Mouse (Mus musculus) urinary bladder, adult 18-20 months (tissue): ENCODE measurements around the gene Drc3.
A peak's percentile ranks its signal among the peaks of the same experiment; 100 is the strongest.

Source experiments
- DNase-seq, 2 experiments: peaks; one replicate each; pipeline ENCODE4 v3.0.0; 2022; ENCODE audit warnings: low spot score in 2 of 2, mixed read lengths in 2 of 2

The Drc3 gene

DNA sequence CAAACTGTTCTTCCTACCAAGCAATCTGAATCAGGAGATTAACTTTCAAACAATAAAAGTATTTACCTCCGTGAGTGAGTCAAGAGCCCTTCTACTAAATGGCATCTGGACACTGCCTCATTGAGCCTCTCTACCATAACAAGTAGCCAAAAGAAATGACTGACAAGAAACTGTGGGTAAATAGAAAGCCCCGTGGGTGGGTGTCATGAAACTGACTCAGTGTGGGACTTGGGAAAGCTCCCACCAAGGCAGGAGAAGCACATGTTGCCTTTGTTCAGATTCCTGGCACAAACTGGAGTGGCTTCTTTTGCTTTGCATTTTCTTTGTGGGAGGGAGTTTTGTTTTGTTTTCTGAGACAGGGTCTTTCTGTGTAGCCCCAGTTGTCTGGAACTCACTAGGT, 17.4 kb upstream of the Drc3 start:
- no peak for DNase-seq

- no peak for DNase-seq
Measured at GRCm38 (mm10) chr11:60338291-60338690, 14.8 kb upstream of the Drc3 start.

DNA sequence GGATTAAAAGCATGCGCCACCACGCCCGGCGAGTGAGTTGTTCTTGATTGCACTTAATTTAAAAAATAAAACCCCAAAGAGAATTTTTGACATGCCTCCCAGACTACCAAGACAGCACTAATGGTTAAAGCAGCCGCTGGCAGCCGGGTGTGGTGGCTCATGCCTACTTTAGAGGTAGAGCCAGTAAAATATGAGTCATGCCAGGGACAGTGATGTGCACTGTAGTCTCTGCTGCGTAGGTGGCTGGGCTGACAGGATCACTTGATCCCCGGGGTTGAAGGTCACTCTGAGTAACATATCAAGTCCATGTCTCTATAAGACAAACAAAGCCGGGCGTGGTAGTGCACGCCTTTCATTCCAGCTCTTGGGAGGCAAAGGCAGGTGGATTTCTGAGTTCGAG, 13.8 kb upstream of the Drc3 start:
- no peak for DNase-seq

- DNase-seq = no peak
Measured at GRCm38 (mm10) chr11:60345868-60346267, 7.3 kb upstream of the Drc3 start.

DNA sequence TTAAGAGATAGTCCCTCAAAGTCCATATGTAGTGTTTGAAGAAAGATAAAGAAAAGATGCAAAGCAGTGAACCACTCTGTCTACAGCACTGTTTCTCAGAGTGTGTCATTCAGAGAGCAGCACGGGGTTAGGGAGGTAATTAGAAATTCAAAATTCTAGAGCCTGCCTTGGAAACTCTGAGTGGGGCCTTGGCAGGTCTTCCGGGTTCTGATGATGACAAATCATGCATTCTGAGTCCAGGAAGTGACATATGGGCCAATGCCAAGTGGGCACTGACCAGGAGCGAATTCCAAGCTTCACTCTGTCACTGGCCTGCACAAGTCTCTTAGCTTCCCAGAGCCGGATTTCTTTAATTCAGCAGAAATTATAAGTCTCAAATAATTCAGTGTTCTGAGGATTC, 6.6 kb upstream of the Drc3 start:
- DNase-seq = no peak

DNA sequence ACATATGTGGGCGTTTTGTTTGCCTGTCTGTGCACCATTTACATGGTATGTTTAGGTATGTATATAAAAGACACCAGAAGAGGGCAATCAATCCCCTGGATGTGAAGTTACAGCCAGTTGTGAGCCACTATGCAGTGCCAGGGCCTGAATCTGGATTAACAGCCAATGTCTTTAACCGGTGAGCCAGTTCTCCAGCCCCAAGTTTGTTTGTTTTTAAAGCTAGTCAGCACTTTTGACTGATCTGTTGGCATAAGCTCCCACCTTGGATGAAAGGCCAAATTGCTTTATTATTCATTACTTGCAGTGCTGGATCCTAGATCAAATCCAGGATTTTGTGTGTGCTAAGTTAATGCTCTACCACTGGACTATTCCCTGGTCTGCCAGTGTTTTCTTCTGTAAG, 1.7 kb upstream of the Drc3 start:
- no peak for DNase-seq

GRCm38 (mm10) chr11:60351925-60352371, 1.2 kb upstream of the Drc3 start:
- DNase-seq = peak in 1 of 2 experiments; percentile 20

DNA sequence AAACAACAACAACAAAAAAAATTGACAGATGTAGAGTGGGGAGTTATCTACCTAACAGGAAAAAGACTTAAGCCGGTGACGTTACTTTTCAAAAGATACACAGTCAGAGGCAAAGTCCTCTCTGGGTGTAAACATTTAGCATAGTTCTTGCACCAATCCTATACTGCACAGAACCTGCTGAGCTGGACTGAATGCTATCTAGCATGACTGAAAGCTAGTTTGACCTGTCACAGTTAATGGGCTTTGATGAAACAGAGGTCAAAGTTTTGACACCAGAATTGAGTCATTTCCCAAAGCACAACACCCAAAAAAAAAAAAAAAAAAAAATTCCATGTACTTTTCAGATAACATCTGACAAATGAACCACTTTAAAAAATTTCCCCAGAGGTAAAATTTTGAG, 2.8 kb downstream of the Drc3 start:
- no peak for DNase-seq

DNA sequence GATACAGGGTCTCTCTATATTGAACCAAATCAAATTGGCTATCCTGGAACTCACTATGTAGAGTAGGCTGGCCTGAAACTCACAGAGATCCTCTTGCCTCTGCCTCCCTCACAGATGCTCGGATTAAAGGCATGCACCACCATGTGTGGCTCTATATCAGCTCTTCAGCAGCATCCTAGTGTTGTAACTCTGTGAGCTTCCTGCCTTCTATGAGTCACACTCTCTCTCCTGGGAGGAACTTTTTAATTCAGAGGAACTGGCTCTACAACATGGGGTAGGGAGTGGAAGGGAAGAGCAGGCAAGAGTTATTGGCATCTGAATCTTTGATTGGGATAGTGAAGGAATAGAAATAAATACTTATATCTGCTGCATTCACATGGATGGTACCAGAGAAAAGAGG, 4.0 kb downstream of the Drc3 start:
- no peak for DNase-seq

DNA sequence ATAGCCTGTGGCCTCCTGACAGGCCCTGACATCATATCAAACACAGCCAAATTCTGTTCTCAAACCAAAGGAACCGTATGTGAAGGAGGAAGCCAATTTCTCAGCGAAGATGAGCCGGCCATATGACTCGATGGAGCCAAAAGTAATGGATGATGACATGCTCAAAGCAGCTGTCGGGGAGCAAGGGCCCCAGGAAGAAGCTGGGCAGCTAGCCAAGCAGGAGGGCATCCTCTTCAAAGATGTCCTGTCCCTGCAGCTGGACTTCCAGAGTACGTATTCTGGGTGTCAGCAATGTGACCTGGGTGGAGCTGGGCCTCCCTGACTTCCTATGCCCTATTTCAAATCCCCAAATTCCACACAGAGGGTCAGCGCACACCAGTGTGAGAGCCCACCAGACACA, 5.4 kb downstream of the Drc3 start:
- no peak for DNase-seq

- no peak for DNase-seq
Measured at GRCm38 (mm10) chr11:60359138-60359537, 6.0 kb downstream of the Drc3 start.

GRCm38 (mm10) chr11:60359936-60360335, 6.8 kb downstream of the Drc3 start:
- no peak for DNase-seq

DNA sequence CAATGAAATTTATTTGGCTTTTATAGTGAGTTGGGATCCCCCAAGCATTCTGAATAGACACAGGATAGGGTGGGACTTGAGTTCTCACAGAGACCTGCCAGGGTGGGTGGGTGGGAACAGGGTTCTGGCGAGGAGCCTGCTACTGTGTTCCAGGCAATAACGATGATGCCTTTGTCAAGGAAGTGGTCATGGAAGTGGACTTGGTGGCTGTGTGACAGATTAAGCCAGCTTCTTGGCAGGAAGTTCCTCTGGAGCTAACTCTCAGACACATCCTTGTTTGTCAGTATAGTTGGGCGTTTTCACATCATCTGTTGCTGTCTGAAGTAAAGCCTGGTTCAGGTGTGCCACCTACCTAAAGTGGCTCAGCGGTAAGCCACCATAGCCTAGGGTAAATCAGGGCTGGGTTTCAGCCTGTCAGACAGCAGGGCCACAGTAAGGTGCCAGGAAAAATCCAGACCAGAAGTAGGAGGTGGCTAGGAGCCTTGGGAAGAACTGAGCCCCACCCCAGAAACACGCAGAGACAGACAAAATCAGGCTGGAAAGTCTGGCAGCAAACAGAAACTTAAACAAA, 7.6 kb downstream of the Drc3 start:
- DNase-seq = no peak

DNA sequence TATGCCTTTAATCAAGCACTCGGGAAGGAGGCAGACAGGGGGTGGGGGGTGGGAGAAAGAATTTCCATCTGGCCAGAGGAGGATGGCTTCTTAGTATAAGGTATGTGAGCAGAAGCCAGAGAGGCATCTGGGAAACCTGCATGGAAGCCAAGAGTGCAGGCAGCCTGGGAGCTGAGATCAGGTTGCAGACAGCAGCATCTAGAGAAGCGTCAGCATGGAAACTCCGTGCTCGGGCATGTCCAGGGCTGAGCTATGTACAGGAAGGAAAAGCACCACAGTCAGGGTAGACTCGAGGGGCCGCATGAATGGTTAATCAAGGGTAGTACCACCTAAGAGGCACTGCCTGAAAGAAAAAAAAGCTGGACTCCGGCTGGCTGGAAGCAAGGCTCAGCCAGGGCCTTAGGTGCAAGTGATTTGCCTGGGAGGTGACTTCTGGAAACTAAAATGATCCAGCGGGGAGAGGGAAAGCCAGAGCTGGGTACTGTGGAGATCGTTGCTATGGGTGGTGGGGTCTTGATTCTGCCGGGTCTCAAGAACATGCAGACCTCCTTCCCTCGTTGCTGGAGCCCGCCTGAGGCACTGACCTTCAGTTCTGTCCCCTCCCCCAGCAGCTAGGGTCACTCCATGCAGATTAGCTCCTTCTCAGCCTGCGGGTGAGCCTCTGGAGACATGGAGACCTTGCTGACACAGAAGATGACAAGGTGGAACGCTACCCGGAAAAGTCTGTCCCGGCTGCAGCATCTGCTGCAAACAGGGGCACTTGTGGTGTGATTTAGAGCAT, 13.3 kb downstream of the Drc3 start:
- DNase-seq = no peak

DNA sequence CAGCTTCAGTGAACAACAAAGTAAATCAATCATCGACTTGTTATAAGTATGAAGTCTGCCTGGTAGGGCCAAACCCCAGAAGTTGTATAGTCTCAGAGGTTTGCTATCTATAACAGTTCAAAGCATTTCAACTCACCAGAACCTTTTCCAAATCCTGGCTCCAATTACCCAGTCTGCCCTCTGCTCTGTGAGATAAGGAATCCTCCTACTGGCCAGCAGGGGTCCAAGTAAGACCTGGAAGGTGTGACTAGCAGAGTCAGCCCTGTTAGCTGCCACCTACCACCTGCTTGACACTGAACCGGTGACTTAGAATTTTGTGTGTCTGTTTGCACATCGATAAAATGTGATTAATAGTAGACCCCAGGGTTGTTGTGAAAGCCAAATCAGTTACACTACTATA, 14.1 kb downstream of the Drc3 start:
- DNase-seq = no peak

DNA sequence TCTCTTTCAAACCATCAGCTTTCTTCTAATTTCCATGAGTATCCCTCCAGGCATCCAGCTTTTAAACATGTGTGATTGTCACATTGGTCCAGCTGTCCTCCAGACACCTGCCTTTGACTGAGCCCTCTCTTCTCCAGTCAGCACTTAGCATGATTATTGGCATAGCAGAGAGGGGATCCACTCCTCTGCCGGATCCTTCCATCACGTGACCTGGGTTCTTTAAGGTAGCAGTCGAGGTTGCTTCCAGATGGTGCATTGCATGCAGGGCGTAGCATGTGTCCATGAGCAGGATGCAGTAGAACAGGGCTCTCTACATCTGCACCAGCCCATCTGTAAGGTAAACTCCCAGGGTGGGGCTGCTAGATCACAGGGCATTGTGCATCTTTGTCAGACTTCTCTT, 15.8 kb downstream of the Drc3 start:
- DNase-seq = no peak

DNA sequence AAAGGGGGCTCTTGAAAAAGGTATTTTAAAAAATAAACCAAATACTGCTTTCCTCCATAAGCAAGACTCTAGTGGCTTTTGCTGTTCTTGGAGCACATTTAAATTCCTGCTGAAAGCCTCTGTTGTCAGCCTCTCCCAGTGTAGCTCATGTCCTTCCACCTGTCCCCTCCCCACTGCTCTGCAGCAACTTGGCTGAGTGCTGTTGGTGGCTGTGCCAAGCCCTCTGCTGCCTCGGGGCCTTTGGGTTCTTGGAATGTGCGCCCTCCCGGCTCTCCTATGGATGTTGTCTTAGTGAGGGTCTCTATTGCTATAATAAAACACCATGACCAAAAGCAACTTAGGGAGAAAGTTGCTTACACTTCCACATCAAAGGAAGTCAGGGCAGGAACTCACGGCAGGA, 16.3 kb downstream of the Drc3 start:
- no peak for DNase-seq

DNA sequence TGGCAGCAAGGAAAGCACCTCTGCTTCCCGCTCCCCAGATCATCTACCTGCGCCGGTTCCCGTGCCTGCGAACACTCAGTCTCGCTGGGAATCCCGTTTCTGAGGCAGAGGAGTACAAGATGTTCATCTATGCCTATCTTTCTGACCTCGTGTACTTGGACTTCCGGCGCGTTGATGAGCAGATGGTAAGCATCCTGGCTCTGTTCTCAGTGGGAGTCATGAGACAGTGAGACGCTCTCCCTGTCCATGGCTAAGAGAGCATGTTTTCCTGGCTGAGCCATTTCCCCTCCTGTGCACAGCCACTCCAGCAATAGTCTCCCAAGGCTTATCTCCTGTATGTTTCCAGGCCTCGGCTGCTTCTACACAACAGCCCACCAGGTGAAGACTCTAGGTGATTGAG, 17.3 kb downstream of the Drc3 start:
- DNase-seq = no peak

GRCm38 (mm10) chr11:60374481-60374880, 21.4 kb downstream of the Drc3 start:
- DNase-seq = no peak

DNA sequence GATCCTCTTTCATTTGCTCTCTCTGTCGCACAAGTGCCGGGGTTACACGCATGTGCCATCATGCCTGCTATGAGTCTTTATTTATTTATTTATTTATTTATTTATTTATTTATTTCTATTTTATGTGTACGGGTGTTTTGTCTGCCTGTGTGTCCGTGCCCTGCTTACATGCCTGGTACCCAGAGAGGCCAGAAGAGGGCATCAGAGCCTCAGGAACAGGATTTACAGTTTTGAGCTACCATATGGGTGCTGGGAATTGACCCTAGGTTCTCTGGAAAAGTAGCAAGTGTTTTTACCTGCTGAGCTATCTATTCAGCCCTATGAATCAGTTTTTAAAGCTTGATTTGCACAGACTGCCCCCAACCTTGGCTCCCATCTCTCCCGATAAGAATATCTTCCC, 30.4 kb downstream of the Drc3 start:
- no peak for DNase-seq

GRCm38 (mm10) chr11:60384762-60385421, 31.8 kb downstream of the Drc3 start:
- no peak for DNase-seq

DNA sequence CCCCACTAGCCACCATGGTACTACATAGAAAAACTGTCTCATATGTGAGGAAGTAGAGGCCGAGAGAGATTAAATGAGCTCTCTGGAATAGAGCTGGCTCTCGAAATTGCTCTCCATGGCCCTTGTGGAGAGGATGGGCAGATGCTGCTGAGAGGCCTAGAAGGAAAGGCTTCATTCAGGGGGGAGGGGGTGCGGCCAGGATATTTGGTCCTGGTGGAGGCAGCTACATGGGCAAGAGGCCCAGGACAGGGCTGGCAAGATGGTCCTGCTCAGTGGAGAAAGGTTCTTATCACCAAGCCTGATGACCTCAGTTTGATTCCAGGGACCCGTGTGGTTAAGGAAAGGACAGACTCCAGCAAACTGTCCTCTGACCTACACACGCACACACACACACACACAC, 32.8 kb downstream of the Drc3 start:
- DNase-seq = no peak

GRCm38 (mm10) chr11:60387944-60388343, 34.8 kb downstream of the Drc3 start:
- DNase-seq = no peak
